Mouse (Mus musculus) small intestine, adult 2 months (tissue): ENCODE results near the gene Reps2. TPM values are rescaled to one million over a fixed set of nuclear protein-coding genes. Genes with fewer than 3 reads are reported as not detected.

Experiments
- H3K27ac ChIP-seq: fragments of 200-500 bp; 2 replicates; pipeline ENCODE4 v1.5.1; 2012; ENCODE audit warnings: low read depth, low read length, control low read depth, inconsistent platforms; ENCODE audit not compliant: insufficient read depth
- H3K27me3 ChIP-seq: fragments of 200-500 bp; 2 replicates; pipeline ENCODE4 v1.6.1; 2012; ENCODE audit warnings: mild to moderate bottlenecking, moderate library complexity, low read length, inconsistent platforms; ENCODE audit not compliant: control insufficient read depth, insufficient read depth
- H3K36me3 ChIP-seq: fragments of 200-500 bp; 2 replicates; pipeline ENCODE4 v1.6.1; 2012; ENCODE audit warnings: mild to moderate bottlenecking, low read length, control low read depth, inconsistent platforms; ENCODE audit not compliant: control insufficient read depth, insufficient read depth
- H3K4me1 ChIP-seq: fragments of 200-500 bp; 2 replicates; pipeline ENCODE4 v1.6.1; 2012; ENCODE audit warnings: low read length, inconsistent platforms, mixed read lengths; ENCODE audit not compliant: control insufficient read depth, insufficient read depth, insufficient read length
- H3K4me3 ChIP-seq: fragments of 200-500 bp; 2 replicates; pipeline ENCODE4 v1.5.1; 2012; ENCODE audit warnings: low read depth, mild to moderate bottlenecking, control low read depth, inconsistent platforms, low read length, moderate library complexity
- CTCF ChIP-seq: fragments of 200-500 bp; IDR thresholded peaks from 2 replicates; pipeline ENCODE4 v1.5.1; 2012; ENCODE audit warnings: low read depth, mild to moderate bottlenecking, control low read depth, inconsistent platforms, low read length, moderate library complexity, mixed read lengths; ENCODE audit not compliant: insufficient replicate concordance, insufficient read length; ENCODE audit errors: extremely low read depth
- POLR2A ChIP-seq: fragments of 200-500 bp; IDR thresholded peaks from 2 replicates; pipeline ENCODE4 v1.6.1; 2012; ENCODE audit warnings: low read depth, mild to moderate bottlenecking, control low read depth, inconsistent platforms, low read length, moderate library complexity
- WGBS: fragments of 180-500 bp; shearing (Covaris S2); methylation state at CpG from one replicate; pipeline ENCODE4 v1.1.7; 2018; 5-methylcytosine and 5-hydroxymethylcytosine counted together
- polyA plus RNA-seq: library from polyadenylated mRNA; depleted of rRNA; stranded (reverse); fragments of >200 nt; gene quantifications from 2 replicates; pipeline ENCODE4 v1.2.3, GENCODE M21; 2012; rRNA removed

The Reps2 gene
- polyA plus RNA-seq = 1.3 and 2.6 TPM in 2 replicates

DNA sequence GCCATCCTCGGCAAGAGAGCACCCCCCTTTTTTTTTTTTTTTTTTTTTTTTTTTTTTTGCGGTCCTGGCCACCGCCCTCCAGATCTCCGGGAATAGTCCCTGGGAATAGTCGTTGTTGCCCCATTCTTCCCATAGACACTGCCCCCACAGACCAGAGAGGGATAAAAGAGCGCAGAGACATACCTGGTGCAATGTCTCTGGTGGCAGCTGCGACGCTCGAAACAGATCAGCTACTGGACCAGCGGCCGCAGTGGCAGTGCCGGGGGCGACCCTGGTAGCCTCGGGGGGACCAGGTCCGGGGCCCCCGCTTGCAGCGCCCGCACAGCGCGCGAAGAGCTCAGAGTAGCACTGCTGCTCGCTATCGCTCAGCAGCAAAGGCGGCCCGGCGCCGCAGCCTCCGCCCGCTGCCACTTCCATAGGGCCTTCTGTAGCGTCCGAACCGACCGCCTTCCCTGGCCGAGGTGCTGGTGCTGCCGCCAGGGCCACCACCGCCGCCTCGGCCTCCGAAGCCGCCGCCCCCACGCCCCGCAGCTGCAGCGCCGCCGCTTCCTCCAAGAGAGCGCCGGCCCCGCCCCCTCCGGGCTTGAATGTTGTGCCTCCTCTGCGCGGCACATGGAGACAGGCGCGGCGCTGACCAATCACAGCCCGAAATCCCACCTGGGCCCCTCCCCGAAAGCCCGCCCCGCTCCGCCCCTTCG, at the start of gene Reps2:
Gene Reps2, minus strand, starts transcription at position 559 of the 698 bp plus-strand sequence.
- H3K4me1 ChIP-seq = 0 out of 2 replicates have a peak, but pooled peaks cover 2% of the 10 kb centered on the region

DNA sequence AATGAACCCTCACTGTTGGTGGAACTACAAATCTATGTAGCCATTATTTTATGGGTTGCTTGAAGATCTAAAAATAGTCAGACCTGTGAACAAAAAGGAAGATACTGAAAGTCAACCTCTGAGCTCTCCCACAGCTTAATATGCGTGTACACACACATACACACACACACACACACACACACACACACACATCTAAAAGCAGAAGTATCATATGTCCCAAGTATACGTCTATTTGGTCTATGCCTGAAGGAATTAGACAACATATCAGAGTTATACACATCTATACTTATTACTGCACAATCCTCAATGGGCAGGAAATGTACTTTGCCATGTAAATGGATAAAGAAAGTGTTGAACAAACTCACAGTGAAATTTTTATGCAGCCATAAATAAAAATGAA, 47.8 kb upstream of the Reps2 start:
- 55% methylated on average over 2 of the region's 2 CpGs for WGBS
- Histone ChIP-seq H3K4me1 (no peaks in the 10 kb centered on the region), H3K4me3 (no peak overlapping the region), H3K36me3 (no peaks in the 10 kb centered on the region), H3K27me3 (no peaks in the 10 kb centered on the region), H3K27ac (no peak overlapping the region)
- TF ChIP-seq POLR2A = no peak
- no peak for TF ChIP-seq CTCF

More for the DNA sequence above, at the start of gene Reps2:
- H3K4me3 ChIP-seq = peak within 1 kb of the TSS; percentile 93
- H3K27me3 ChIP-seq = no peaks in the 10 kb centered on the region
- 12% methylated on average over 61 of the region's 61 CpGs for WGBS
- no peak for TF ChIP-seq CTCF
- TF ChIP-seq POLR2A = peak; percentile 24; the same call in 1 of the 2 replicates
- peak within 1 kb of the TSS; percentile 59 for H3K27ac ChIP-seq
- no peaks in the 10 kb centered on the region for H3K36me3 ChIP-seq

DNA sequence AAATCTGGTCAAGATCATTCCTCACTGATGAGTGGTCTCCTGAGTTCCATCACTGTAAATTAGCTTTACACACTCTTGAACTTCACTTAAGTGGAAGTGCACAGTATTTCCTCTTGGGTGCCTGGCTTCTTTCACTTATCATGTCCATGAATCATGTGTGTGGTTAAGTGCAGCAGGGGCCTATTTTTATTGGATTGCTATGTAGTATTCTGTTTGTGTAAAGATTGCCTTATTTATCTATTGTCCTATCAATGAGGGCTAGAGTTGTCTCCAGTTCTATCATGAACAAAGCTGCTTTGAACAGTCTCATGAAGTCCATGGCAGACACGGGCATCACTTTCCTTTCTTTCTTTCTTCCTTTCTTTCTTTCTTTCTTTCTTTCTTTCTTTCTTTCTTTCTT, 41.9 kb upstream of the Reps2 start:
- 89% methylated on average over 1 of the region's 1 CpGs for WGBS
- Histone ChIP-seq H3K27ac (no peak overlapping the region), H3K36me3 (no peaks in the 10 kb centered on the region), H3K27me3 (no peaks in the 10 kb centered on the region), H3K4me3 (no peak overlapping the region), H3K4me1 (no peaks in the 10 kb centered on the region)
- TF ChIP-seq CTCF (no peak), POLR2A (no peak)

DNA sequence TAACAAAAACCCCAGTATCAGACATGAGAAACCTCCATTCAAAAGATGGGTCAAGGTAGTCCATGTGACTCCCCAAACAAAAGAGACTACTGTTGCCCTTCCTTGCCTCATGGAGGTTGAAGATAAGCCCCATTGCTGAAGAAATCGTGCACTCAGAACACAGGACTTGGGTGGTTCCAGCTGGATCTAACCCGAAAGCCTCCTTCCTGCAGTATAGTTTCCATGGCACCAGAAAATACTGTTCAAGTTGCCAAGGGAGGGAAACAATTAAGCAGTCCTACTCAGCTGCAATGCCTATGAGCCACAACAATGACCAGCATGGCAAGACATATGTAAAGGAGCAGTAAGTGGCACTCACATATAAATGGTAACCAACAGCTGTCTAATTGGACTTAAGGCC, 36.1 kb upstream of the Reps2 start:
- TF ChIP-seq CTCF (no peak), POLR2A (no peak)
- Histone ChIP-seq H3K4me3 (no peak overlapping the region), H3K27ac (no peak overlapping the region), H3K36me3 (no peaks in the 10 kb centered on the region), H3K4me1 (no peaks in the 10 kb centered on the region), H3K27me3 (no peaks in the 10 kb centered on the region)
- WGBS = 69% methylated on average over 2 of the region's 2 CpGs

DNA sequence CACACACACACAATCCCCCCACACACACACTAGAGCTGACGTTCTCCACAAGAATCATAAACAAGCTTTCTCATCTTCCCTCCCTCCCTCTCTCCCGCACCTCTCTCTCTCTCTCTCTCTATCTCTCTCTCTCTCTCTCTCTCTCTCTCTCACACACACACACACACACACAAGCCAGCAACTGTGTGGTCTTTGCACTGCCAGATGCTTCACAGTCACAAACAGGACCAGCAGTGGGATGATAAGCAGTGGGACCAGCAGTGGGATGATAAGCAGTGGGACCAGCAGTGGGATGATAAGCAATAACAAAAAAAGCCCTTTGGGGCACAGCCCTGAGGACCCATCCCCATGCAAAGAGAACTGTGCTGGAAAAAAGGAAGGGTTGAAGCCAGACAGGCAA, 35.4 kb upstream of the Reps2 start:
- H3K4me3 ChIP-seq = no peak overlapping the region
- no peaks in the 10 kb centered on the region for H3K27me3 ChIP-seq
- 69% methylated on average over 2 of the region's 2 CpGs for WGBS
- no peaks in the 10 kb centered on the region for H3K4me1 ChIP-seq
- TF ChIP-seq POLR2A (no peak), CTCF (no peak)
- H3K36me3 ChIP-seq = no peaks in the 10 kb centered on the region
- H3K27ac ChIP-seq = no peak overlapping the region

DNA sequence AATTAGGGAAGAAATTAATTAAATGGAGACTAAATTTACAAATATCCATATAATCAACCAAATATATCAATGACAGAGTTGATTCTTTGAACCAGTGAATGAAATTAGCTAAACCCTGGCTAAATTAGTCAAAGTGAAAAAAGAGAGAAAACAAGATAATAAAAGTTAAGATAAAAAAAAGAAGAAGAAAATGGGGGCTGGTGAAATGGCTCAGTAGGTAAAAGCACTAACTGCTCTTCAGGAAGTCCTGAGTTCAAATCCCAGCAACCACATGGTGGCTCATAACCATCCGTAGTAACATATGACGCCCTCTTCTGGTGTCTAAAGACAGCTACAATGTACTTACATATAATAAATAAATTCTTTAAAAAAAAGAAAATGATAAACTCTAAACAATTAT, 22.7 kb upstream of the Reps2 start:
- no peak for TF ChIP-seq CTCF
- no peak for TF ChIP-seq POLR2A
- 78% methylated on average over 2 of the region's 2 CpGs for WGBS
- Histone ChIP-seq H3K4me1 (no peaks in the 10 kb centered on the region), H3K4me3 (no peak overlapping the region), H3K36me3 (no peaks in the 10 kb centered on the region), H3K27me3 (no peaks in the 10 kb centered on the region), H3K27ac (no peak overlapping the region)

DNA sequence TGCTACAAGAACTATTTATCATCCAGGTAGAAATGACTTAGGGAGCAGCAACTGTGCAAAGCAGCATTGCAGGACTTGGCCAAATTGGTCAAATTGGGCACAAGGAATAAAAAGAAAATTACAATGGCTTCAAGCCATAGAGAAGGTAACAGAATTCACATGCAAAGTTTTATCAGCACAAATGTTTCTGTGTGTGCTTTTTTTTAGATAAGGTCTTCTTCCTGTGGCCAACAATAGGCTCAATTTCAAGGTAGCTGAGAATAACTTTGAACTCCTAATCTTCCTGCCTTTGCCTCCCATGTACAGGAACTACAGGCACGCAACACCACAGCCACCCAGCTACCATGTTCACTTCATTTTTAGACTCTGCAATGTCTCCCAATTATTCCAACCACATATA, 16.7 kb upstream of the Reps2 start:
- no peaks in the 10 kb centered on the region for H3K27me3 ChIP-seq
- 85% methylated on average over 1 of the region's 1 CpGs for WGBS
- no peak overlapping the region for H3K4me3 ChIP-seq
- no peaks in the 10 kb centered on the region for H3K36me3 ChIP-seq
- H3K27ac ChIP-seq = no peak overlapping the region
- no peak for TF ChIP-seq POLR2A
- TF ChIP-seq CTCF = no peak
- H3K4me1 ChIP-seq = no peaks in the 10 kb centered on the region
